Mouse (Mus musculus) heart, embryonic 11.5 days (tissue): Measurements from ENCODE around the gene Tmem114. TPM values are rescaled to one million over a fixed set of nuclear protein-coding genes. Genes with fewer than 3 reads are reported as not detected.

Experiments
- ATAC-seq: fragments of 200-750 bp; cut with Nextera tagmentation; replicated peaks from 2 replicates; pipeline ENCODE4 v1.8.0; 2017; ENCODE audit warnings: moderate library complexity; ENCODE audit not compliant: insufficient number of reproducible peaks, low FRiP score, low TSS enrichment
- H3K27ac ChIP-seq: fragments of 300-500 bp; sonication (generic); 2 replicates; pipeline ENCODE4 v1.5.1; 2014; ENCODE audit warnings: mild to moderate bottlenecking, low read depth, low read length
- H3K27me3 ChIP-seq: fragments of 300-500 bp; sonication (generic); 2 replicates; pipeline ENCODE4 v1.6.1; 2014; ENCODE audit warnings: mild to moderate bottlenecking, low read length, mixed read lengths; ENCODE audit not compliant: control insufficient read depth, insufficient read depth
- H3K36me3 ChIP-seq: fragments of 300-500 bp; sonication (generic); 2 replicates; pipeline ENCODE4 v1.6.1; 2014; ENCODE audit warnings: mild to moderate bottlenecking, low read length, moderate library complexity, mixed read lengths; ENCODE audit not compliant: control insufficient read depth, insufficient read depth
- H3K4me1 ChIP-seq: fragments of 300-500 bp; sonication (generic); 2 replicates; pipeline ENCODE4 v1.6.1; 2014; ENCODE audit warnings: low read length; ENCODE audit not compliant: control insufficient read depth, insufficient read depth
- H3K4me2 ChIP-seq: fragments of 300-500 bp; sonication (generic); 2 replicates; pipeline ENCODE4 v1.6.1; 2014; ENCODE audit warnings: mild to moderate bottlenecking, moderate library complexity
- H3K4me3 ChIP-seq: fragments of 300-500 bp; sonication (generic); 2 replicates; pipeline ENCODE4 v1.5.1; 2014; ENCODE audit warnings: low read depth, low read length
- H3K9ac ChIP-seq: fragments of 300-500 bp; sonication (generic); 2 replicates; pipeline ENCODE4 v1.6.1; 2014; ENCODE audit warnings: mild to moderate bottlenecking, low read depth, low read length, moderate library complexity
- H3K9me3 ChIP-seq: fragments of 300-500 bp; sonication (generic); replicated peaks from 2 replicates; pipeline ENCODE4 v1.6.1; 2016; ENCODE audit warnings: low read length; ENCODE audit not compliant: control insufficient read depth
- WGBS: fragments of 180-500 bp; shearing (Covaris S2); extraction: QIAGEN DNeasy Blood & Tissue Kit; methylation state at CpG from one replicate; pipeline ENCODE4 v1.1.7; 2014; ENCODE audit not compliant: insufficient replicate concordance; 5-methylcytosine and 5-hydroxymethylcytosine counted together
- polyA plus RNA-seq: library from polyadenylated mRNA; unstranded; fragments of >200 nt; fragmentation: Nextera tagmentation; extraction: Ambion mirVana; gene quantifications from 2 replicates; pipeline ENCODE4 v1.2.1, GENCODE M21; 2014

The Tmem114 gene
- polyA plus RNA-seq, 1 experiment from 2014 or later: not detected

DNA sequence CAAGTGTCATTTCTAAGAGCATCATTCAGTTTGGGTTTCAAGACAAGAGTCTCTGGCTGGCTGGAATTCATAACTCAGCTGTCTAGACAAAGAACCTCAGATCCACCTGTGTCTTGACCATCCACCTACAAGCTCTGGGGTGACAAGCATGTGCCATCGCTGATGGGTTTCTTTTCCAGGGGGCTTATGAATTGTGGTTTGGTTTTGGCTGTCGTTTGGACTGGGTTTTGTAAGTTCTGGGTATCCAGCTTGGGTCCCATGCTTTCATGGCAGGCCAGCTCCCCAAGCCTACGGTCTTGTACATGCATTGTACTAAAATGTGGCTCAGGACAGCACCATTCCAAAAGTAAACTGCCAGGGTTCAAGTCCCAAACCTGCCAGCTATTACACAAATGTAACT, 6.8 kb downstream of the Tmem114 start:
- WGBS: 76% methylated on average over 3 of the region's 3 CpGs
- no peak overlapping the region for H3K9ac ChIP-seq
- H3K4me3 ChIP-seq: no peak overlapping the region
- no peak for ATAC-seq
- H3K27me3 ChIP-seq: peaks cover 5% of the 10 kb centered on the region
- H3K9me3 ChIP-seq: no peaks in the 10 kb centered on the region
- no peaks in the 10 kb centered on the region for H3K36me3 ChIP-seq
- no peak overlapping the region for H3K27ac ChIP-seq
- no peak overlapping the region for H3K4me2 ChIP-seq
- no peaks in the 10 kb centered on the region for H3K4me1 ChIP-seq

- Histone ChIP-seq H3K36me3 (no peaks in the 10 kb centered on the region), H3K4me1 (no peaks in the 10 kb centered on the region), H3K27ac (no peak overlapping the region), H3K9me3 (no peaks in the 10 kb centered on the region), H3K27me3 (no peaks in the 10 kb centered on the region), H3K4me3 (no peak overlapping the region), H3K4me2 (no peak overlapping the region), H3K9ac (no peak overlapping the region)
- ATAC-seq: no peak
- 65% methylated on average over 20 of the region's 20 CpGs for WGBS
These were observed 7.8 kb downstream of the Tmem114 start for GRCm38 (mm10) chr16:8417011-8417720.

DNA sequence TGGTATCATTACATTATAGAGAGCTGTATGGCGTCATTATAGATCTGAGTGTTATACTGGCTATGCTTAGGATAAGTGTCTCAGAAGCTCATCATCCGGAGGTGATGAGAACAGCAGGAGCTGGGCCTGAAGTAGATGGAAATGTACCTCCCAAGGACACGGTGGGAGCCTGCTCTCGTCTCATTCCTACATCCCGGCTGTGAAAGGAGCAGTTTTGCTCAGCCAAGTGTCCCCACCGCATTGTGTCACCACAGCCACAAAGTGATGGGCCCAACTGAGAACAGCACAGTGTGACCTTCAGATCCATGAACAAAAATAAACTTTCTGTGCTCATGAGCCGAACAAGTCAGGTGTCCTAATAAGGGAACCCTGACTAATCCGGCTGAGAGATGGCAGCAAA, 8.9 kb downstream of the Tmem114 start:
- no peaks in the 10 kb centered on the region for H3K36me3 ChIP-seq
- H3K27ac ChIP-seq: no peak overlapping the region
- H3K4me3 ChIP-seq: no peak overlapping the region
- WGBS: 70% methylated on average over 8 of the region's 8 CpGs
- ATAC-seq: no peak
- no peak overlapping the region for H3K9ac ChIP-seq
- peaks cover 9% of the 10 kb centered on the region; the same call in 1 of the 2 replicates for H3K27me3 ChIP-seq
- H3K9me3 ChIP-seq: no peaks in the 10 kb centered on the region
- H3K4me2 ChIP-seq: no peak overlapping the region
- no peaks in the 10 kb centered on the region for H3K4me1 ChIP-seq

DNA sequence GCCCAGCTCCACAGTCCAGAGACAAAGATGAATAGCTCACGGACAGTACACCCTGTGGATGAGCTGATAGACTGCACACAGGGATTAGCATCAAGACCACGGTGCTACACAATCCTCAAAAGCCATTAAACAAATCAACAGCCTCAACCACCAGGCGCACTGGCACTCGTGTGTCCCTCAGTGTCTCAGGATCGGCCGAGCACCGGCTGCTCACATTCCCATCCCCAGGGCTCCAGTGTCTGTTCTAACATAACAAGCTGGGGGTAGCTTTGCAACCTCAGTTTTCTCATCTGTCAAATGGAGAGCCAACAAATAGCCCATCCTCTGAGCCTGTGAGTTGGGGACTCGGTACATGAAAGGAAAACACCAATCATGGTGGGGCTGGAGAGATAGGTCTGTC, 11.5 kb downstream of the Tmem114 start:
- WGBS: 78% methylated on average over 8 of the region's 8 CpGs
- Histone ChIP-seq H3K9ac (no peak overlapping the region), H3K27me3 (peaks cover 16% of the 10 kb centered on the region; the same call in 1 of the 2 replicates), H3K4me3 (no peak overlapping the region), H3K27ac (no peak overlapping the region), H3K9me3 (no peaks in the 10 kb centered on the region), H3K4me2 (no peak overlapping the region), H3K36me3 (no peaks in the 10 kb centered on the region), H3K4me1 (peaks cover 5% of the 10 kb centered on the region; the same call in 1 of the 2 replicates)
- no peak for ATAC-seq

GRCm38 (mm10) chr16:8412213-8412612, 12.7 kb downstream of the Tmem114 start:
- H3K36me3 ChIP-seq: no peaks in the 10 kb centered on the region
- no peak overlapping the region for H3K4me2 ChIP-seq
- peaks cover 16% of the 10 kb centered on the region; the same call in 1 of the 2 replicates for H3K27me3 ChIP-seq
- H3K4me1 ChIP-seq: peaks cover 5% of the 10 kb centered on the region; the same call in 1 of the 2 replicates
- 11% methylated on average over 7 of the region's 7 CpGs for WGBS
- no peak for ATAC-seq
- H3K4me3 ChIP-seq: no peak overlapping the region
- no peak overlapping the region for H3K9ac ChIP-seq
- H3K9me3 ChIP-seq: no peaks in the 10 kb centered on the region
- H3K27ac ChIP-seq: no peak overlapping the region

DNA sequence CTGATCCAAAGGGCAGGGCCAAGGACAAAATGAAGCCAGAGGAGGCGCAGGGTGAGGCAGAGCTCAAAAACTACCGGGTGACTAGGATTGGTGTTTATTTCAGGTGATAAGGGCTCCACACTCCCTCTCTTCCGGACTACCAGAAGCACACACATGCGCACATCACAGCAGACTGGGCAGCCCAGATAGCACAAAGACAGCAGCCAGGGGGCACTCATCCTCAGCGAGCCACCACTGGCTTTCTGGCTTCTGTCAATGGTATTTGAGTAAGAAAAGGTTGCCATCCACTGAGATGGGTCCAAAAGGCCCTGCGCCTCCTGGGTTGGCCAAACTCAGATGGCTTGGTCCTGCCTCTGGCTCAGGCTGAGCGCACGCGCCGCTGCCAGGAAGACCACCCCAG, 15.7 kb downstream of the Tmem114 start:
- H3K27me3 ChIP-seq: peaks cover 25% of the 10 kb centered on the region; the same call in 1 of the 2 replicates
- no peaks in the 10 kb centered on the region for H3K36me3 ChIP-seq
- H3K9ac ChIP-seq: no peak overlapping the region
- H3K27ac ChIP-seq: no peak overlapping the region
- H3K4me2 ChIP-seq: peak overlapping the region; percentile 29
- 18% methylated on average over 10 of the region's 10 CpGs for WGBS
- H3K4me3 ChIP-seq: no peak overlapping the region
- no peaks in the 10 kb centered on the region for H3K9me3 ChIP-seq
- H3K4me1 ChIP-seq: peaks cover 5% of the 10 kb centered on the region; the same call in 1 of the 2 replicates
- ATAC-seq: no peak

GRCm38 (mm10) chr16:8406708-8407107, 18.2 kb downstream of the Tmem114 start:
- Histone ChIP-seq H3K27me3 (peaks cover 23% of the 10 kb centered on the region; the same call in 1 of the 2 replicates), H3K9me3 (no peaks in the 10 kb centered on the region), H3K4me3 (no peak overlapping the region), H3K36me3 (no peaks in the 10 kb centered on the region), H3K4me1 (peaks cover 5% of the 10 kb centered on the region; the same call in 1 of the 2 replicates), H3K4me2 (no peak overlapping the region), H3K9ac (no peak overlapping the region), H3K27ac (no peak overlapping the region)
- no peak for ATAC-seq
- WGBS: 1% methylated on average over 6 of the region's 6 CpGs

- H3K27ac ChIP-seq: no peak overlapping the region
- H3K27me3 ChIP-seq: peaks cover 9% of the 10 kb centered on the region; the same call in 1 of the 2 replicates
- no peak for ATAC-seq
- H3K9ac ChIP-seq: no peak overlapping the region
- no peak overlapping the region for H3K4me2 ChIP-seq
- H3K4me1 ChIP-seq: no peaks in the 10 kb centered on the region; the same call in 1 of the 2 replicates
- WGBS: 61% methylated on average over 2 of the region's 2 CpGs
- H3K9me3 ChIP-seq: no peaks in the 10 kb centered on the region
- H3K36me3 ChIP-seq: no peaks in the 10 kb centered on the region
- H3K4me3 ChIP-seq: no peak overlapping the region
These were observed 22.3 kb downstream of the Tmem114 start for GRCm38 (mm10) chr16:8402663-8403062.
